Mouse (Mus musculus): Measurements from ENCODE around the gene Msh2. TPM values are rescaled to one million over a fixed set of nuclear protein-coding genes. Genes with fewer than 3 reads are reported as not detected.

The Msh2 gene
- 32.8 and 35.4 TPM in 2 replicates for polyA plus RNA-seq (2012; rRNA removed)

DNA sequence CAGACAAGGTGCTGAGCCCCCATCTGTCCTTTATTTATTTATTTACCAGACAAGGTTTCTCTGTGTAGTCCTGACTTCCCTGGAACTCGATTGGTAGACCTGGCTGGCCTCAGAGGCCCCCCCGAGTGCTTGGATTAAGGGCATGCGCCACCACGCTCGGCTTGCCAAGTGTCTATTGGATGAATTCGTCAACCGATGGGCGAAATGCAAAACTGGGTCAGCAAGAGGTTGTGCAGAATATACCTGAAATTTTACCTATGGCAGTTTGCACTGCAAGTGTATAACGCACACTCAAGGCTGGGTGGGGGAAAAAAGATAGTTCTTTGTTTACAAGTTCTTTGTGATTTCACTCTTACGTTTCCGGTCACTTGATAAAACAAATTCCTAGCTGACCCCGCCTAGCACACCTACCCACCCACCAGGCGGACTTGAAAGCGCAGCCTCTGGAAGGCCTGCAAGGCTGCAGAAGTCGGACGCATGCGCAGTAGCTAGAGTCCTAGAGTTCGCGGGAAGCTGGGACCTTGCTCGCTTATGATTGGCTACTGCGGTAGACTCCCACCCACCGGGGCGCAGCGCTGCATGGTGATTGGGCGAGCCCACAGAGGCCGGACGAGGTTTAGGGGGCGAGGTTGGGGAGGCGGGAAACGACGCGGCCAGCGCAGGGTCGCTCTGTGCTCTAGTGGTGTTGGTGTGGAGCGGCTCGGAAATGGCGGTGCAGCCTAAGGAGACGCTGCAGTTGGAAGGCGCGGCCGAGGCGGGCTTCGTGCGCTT, at the start of gene Msh2:
Msh2 (plus strand) TSS at position 441 of the 771 bp plus-strand sequence.

Other genes starting within 250 kb of the Msh2 start
- gene Stpg4, start 244.6 kb upstream of the Msh2 start, polyA plus RNA-seq (2012; rRNA removed), result 0.17 and 0.21 TPM in 2 replicates
- gene Calm2, start 225.4 kb upstream of the Msh2 start, polyA plus RNA-seq (2012; rRNA removed), result 1,700 and 1,803 TPM in 2 replicates
- 1.3 and 6.2 TPM in 2 replicates for gene Epcam, start 36.4 kb upstream of the Msh2 start, polyA plus RNA-seq (2012; rRNA removed)
- 2.7 and 3.3 TPM in 2 replicates for gene Kcnk12, start 125.7 kb downstream of the Msh2 start, polyA plus RNA-seq (2012; rRNA removed)
- not detected in 2 replicates for gene Rpl36-ps4, start 248.6 kb downstream of the Msh2 start, polyA plus RNA-seq (2012; rRNA removed)